Mouse (Mus musculus) hindbrain, embryonic 14.5 days (tissue): Measurements from ENCODE around the gene Mks1. TPM values are rescaled to one million over a fixed set of nuclear protein-coding genes. Genes with fewer than 3 reads are reported as not detected.

Experiments
- ATAC-seq: fragments of 200-750 bp; cut with Nextera tagmentation; 2 replicates; pipeline ENCODE4 v1.8.0; 2017; ENCODE audit warnings: moderate number of reproducible peaks, mild to moderate bottlenecking, moderate TSS enrichment, moderate library complexity; ENCODE audit not compliant: low FRiP score
- DNase-seq: peaks from one replicate; pipeline ENCODE4 v3.0.0-alpha.2; 2015; ENCODE audit warnings: low spot score
- H3K27ac ChIP-seq: fragments of 300-500 bp; sonication (generic); 2 replicates; pipeline ENCODE4 v1.5.1; 2014; ENCODE audit warnings: mild to moderate bottlenecking, moderate library complexity
- H3K27me3 ChIP-seq: fragments of 300-500 bp; sonication (generic); 2 replicates; pipeline ENCODE4 v1.6.1; 2014; ENCODE audit warnings: mild to moderate bottlenecking, low read length, mixed read lengths; ENCODE audit not compliant: control insufficient read depth, insufficient read depth
- H3K36me3 ChIP-seq: fragments of 300-500 bp; sonication (generic); replicated peaks from 2 replicates; pipeline ENCODE4 v1.6.1; 2014; ENCODE audit not compliant: control insufficient read depth, insufficient read depth
- H3K4me1 ChIP-seq: fragments of 300-500 bp; sonication (generic); replicated peaks from 2 replicates; pipeline ENCODE4 v1.6.1; 2014; ENCODE audit warnings: antibody characterized with exemption, low read length, mixed read lengths; ENCODE audit not compliant: control insufficient read depth, insufficient read depth
- H3K4me2 ChIP-seq: fragments of 300-500 bp; sonication (generic); replicated peaks from 2 replicates; pipeline ENCODE4 v1.6.1; 2014; ENCODE audit warnings: mild to moderate bottlenecking, moderate library complexity
- H3K4me3 ChIP-seq: fragments of 300-500 bp; sonication (generic); replicated peaks from 2 replicates; pipeline ENCODE4 v1.5.1; 2014; ENCODE audit warnings: mild to moderate bottlenecking, low read length
- H3K9ac ChIP-seq: fragments of 300-500 bp; sonication (generic); 2 replicates; pipeline ENCODE4 v1.6.1; 2014
- H3K9me3 ChIP-seq: fragments of 300-500 bp; sonication (generic); 2 replicates; pipeline ENCODE4 v1.6.1; 2016; ENCODE audit warnings: low read length; ENCODE audit not compliant: control insufficient read depth
- WGBS: fragments of 180-500 bp; shearing (Covaris S2); extraction: QIAGEN DNeasy Blood & Tissue Kit; methylation state at CpG from one replicate; pipeline ENCODE4 v1.1.7; 2014; 5-methylcytosine and 5-hydroxymethylcytosine counted together
- polyA plus RNA-seq: library from polyadenylated mRNA; unstranded; fragments of >200 nt; fragmentation: Nextera tagmentation; extraction: Ambion mirVana; gene quantifications from 2 replicates; pipeline ENCODE4 v1.2.1, GENCODE M21; 2014

The Mks1 gene
- polyA plus RNA-seq, 1 experiment from 2014 or later: 10.9 TPM

DNA sequence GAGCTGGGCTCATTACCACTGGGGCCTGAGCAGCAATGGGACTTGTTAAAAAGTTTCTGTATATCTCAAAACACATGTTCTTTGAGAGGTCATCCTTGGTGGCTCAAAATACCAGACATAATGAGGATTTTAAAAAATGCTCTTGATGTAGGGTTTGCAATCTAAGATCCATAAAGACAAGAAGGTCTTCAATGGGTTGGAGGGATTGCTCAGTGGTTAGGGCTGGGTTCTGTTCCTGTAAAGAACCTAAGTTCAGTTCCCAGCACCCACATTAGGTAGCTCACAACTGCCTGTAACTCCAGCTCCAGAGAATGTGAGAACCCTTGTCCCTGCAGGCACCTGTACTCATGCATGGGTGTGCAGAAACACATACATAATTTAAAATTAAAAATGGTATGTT lies 44.3 kb downstream of the Mks1 start, which contains the start of gene Olfr463:
TSS of gene Olfr463 (minus strand) at position 101 of the 400 bp plus-strand sequence.
- Histone ChIP-seq H3K27ac (no peak within 1 kb of the TSS), H3K9me3 (no peaks in the 10 kb centered on the region), H3K4me1 (no peaks in the 10 kb centered on the region), H3K9ac (no peak within 1 kb of the TSS), H3K36me3 (no peaks in the 10 kb centered on the region), H3K4me2 (no peak within 1 kb of the TSS), H3K4me3 (no peak within 1 kb of the TSS), H3K27me3 (no peaks in the 10 kb centered on the region)
- ATAC-seq: no peak
- no peak for DNase-seq

GRCm38 (mm10) chr11:87904331-87904730 lies 51.3 kb downstream of the Mks1 start:
- no peak for ATAC-seq
- H3K4me1 ChIP-seq: no peaks in the 10 kb centered on the region
- H3K9me3 ChIP-seq: no peaks in the 10 kb centered on the region
- no peak overlapping the region for H3K4me2 ChIP-seq
- no peak overlapping the region for H3K9ac ChIP-seq
- H3K27me3 ChIP-seq: no peaks in the 10 kb centered on the region
- 84% methylated on average over 3 of the region's 3 CpGs for WGBS
- H3K36me3 ChIP-seq: no peaks in the 10 kb centered on the region
- H3K4me3 ChIP-seq: no peak overlapping the region
- no peak for DNase-seq
- no peak overlapping the region for H3K27ac ChIP-seq

Other genes starting within 250 kb of the Mks1 start
- gene Hsf5, start 236.1 kb upstream of the Mks1 start, polyA plus RNA-seq: 0.31 and 0.33 TPM in 2 replicates
- 0.83 and 0.84 TPM in 2 replicates for gene Rnf43, start 190.5 kb upstream of the Mks1 start, polyA plus RNA-seq
- 137 and 152 TPM in 2 replicates for gene Supt4a, start 115.7 kb upstream of the Mks1 start, polyA plus RNA-seq
- 43.8 and 46.9 TPM in 2 replicates for gene Tspoap1, start 92.7 kb upstream of the Mks1 start, polyA plus RNA-seq
- gene Mpo, start 59.6 kb upstream of the Mks1 start, polyA plus RNA-seq: 0.22 and 0.88 TPM in 2 replicates
- 1.3 and 2.2 TPM in 2 replicates for gene Lpo, start 24.9 kb upstream of the Mks1 start, polyA plus RNA-seq
- gene Epx, start 22.3 kb downstream of the Mks1 start, polyA plus RNA-seq: 0.27 TPM in 1 of 2 replicates, not detected in the other
- not detected in 2 replicates for gene Olfr462, start 39.1 kb downstream of the Mks1 start, polyA plus RNA-seq
- gene Olfr463, start 44.2 kb downstream of the Mks1 start, polyA plus RNA-seq: not detected in 2 replicates
- gene Olfr464, start 67.8 kb downstream of the Mks1 start, polyA plus RNA-seq: 0.26 TPM in 1 of 2 replicates, not detected in the other
- 30.1 and 32.8 TPM in 2 replicates for gene Dynll2, start 134.3 kb downstream of the Mks1 start, polyA plus RNA-seq
- gene Srsf1, start 194.2 kb downstream of the Mks1 start, polyA plus RNA-seq: 252 and 290 TPM in 2 replicates
- 48.3 and 50.2 TPM in 2 replicates for gene Vezf1, start 215.1 kb downstream of the Mks1 start, polyA plus RNA-seq
- 32.4 and 37.8 TPM in 2 replicates for gene Cuedc1, start 244.8 kb downstream of the Mks1 start, polyA plus RNA-seq